Mouse (Mus musculus) MEL (cell line): Measurements from ENCODE around the gene Cfl2. TPM values are rescaled to one million over a fixed set of nuclear protein-coding genes. Genes with fewer than 3 reads are reported as not detected.

Source experiments
- DNase-seq: peaks from one replicate; pipeline ENCODE4 v3.0.0; 2011; ENCODE audit warnings: low read depth, low spot score
- H3K27ac ChIP-seq: 2 replicates; pipeline ENCODE4 v1.5.1; 2012; ENCODE audit warnings: low read depth, mild to moderate bottlenecking, control low read depth, low read length, moderate library complexity; ENCODE audit not compliant: control insufficient read depth
- H3K27me3 ChIP-seq, 2 experiments: fragments of 150-350 bp in 1 of 2; sonication (generic) in 1 of 2; 2 replicates each; pipeline ENCODE4 v1.6.1; 2012; ENCODE audit warnings: low read length in 2 of 2, mild to moderate bottlenecking in 2 of 2, improper control_type of control experiment in 1 of 2, moderate library complexity in 1 of 2; ENCODE audit not compliant: insufficient read depth in 2 of 2, control insufficient read depth in 1 of 2
- H3K36me3 ChIP-seq, 2 experiments: 2 replicates each; pipeline ENCODE4 v1.6.1; 2012 to 2014; ENCODE audit warnings: low read length in 2 of 2, improper control_type of control experiment in 1 of 2, inconsistent platforms in 1 of 2, mild to moderate bottlenecking in 1 of 2; ENCODE audit not compliant: insufficient read depth in 2 of 2, control insufficient read depth in 1 of 2
- H3K4me1 ChIP-seq, 2 experiments: fragments of 150-350 bp in 1 of 2; sonication (generic) in 1 of 2; 2 replicates each; pipeline ENCODE4 v1.6.1; 2012; ENCODE audit warnings: low read length in 2 of 2, improper control_type of control experiment in 1 of 2, mild to moderate bottlenecking in 1 of 2; ENCODE audit not compliant: insufficient read depth in 2 of 2, control insufficient read depth in 1 of 2
- H3K4me3 ChIP-seq, 2 experiments: fragments of 150-350 bp in 1 of 2; sonication (generic) in 1 of 2; 2 replicates each; pipeline ENCODE4 v1.5.1; 2012; ENCODE audit warnings: low read depth in 2 of 2, low read length in 2 of 2, mild to moderate bottlenecking in 2 of 2, moderate library complexity in 2 of 2, control low read depth in 1 of 2, improper control_type of control experiment in 1 of 2; ENCODE audit not compliant: control insufficient read depth in 1 of 2, insufficient read depth in 1 of 2
- H3K79me2 ChIP-seq: 2 replicates; pipeline ENCODE4 v1.6.1; 2012; ENCODE audit warnings: mild to moderate bottlenecking, low read length, moderate library complexity; ENCODE audit not compliant: control insufficient read depth, poor library complexity, insufficient read depth
- H3K9ac ChIP-seq: 2 replicates; pipeline ENCODE4 v1.6.1; 2012; ENCODE audit warnings: low read depth, mild to moderate bottlenecking, control low read depth, low read length, moderate library complexity; ENCODE audit not compliant: control insufficient read depth, poor library complexity, severe bottlenecking
- H3K9me3 ChIP-seq: fragments of 150-350 bp; sonication (generic); replicated peaks from 2 replicates; pipeline ENCODE4 v1.6.1; 2012; ENCODE audit warnings: mild to moderate bottlenecking, low read length, improper control_type of control experiment, moderate library complexity; ENCODE audit not compliant: insufficient read depth
- BHLHE40 ChIP-seq: IDR thresholded peaks from 2 replicates; pipeline ENCODE4 v1.6.1; 2012; ENCODE audit warnings: low read depth, mild to moderate bottlenecking, inconsistent platforms, low read length, improper control_type of control experiment, borderline replicate concordance
- CTCF ChIP-seq, 3 experiments: IDR thresholded peaks in 2 of 3; conservative IDR thresholded peaks in 1 of 3; 2 replicates each; pipeline ENCODE4 v1.5.1; 2011 to 2012; ENCODE audit warnings: low read length in 3 of 3, low read depth in 2 of 3, mild to moderate bottlenecking in 2 of 3, improper control_type of control experiment in 1 of 3, inconsistent platforms in 1 of 3, mixed read lengths in 1 of 3, moderate library complexity in 1 of 3; ENCODE audit not compliant: control insufficient read depth in 1 of 3, insufficient read depth in 1 of 3, poor library complexity in 1 of 3, severe bottlenecking in 1 of 3
- EP300 ChIP-seq, 2 experiments: IDR thresholded peaks; 2 replicates each; pipeline ENCODE4 v1.6.1; 2011; ENCODE audit warnings: improper control_type of control experiment in 2 of 2, low read length in 2 of 2, low read depth in 1 of 2, mild to moderate bottlenecking in 1 of 2
- GABPA ChIP-seq: IDR thresholded peaks from 2 replicates; pipeline ENCODE4 v1.6.1; 2012; ENCODE audit warnings: low read depth, mild to moderate bottlenecking, inconsistent platforms, low read length, improper control_type of control experiment, moderate library complexity
- GATA1 ChIP-seq: IDR thresholded peaks from 2 replicates; pipeline ENCODE4 v1.6.1; 2011; ENCODE audit warnings: low read depth, low read length, improper control_type of control experiment
- JUND ChIP-seq: IDR thresholded peaks from 2 replicates; pipeline ENCODE4 v1.6.1; 2011; ENCODE audit warnings: low read depth, mild to moderate bottlenecking, improper control_type of control experiment, low read length
- MEF2A ChIP-seq: IDR thresholded peaks from 2 replicates; pipeline ENCODE4 v1.6.1; 2014; ENCODE audit warnings: low read depth, mild to moderate bottlenecking, inconsistent platforms, low read length, improper control_type of control experiment; ENCODE audit not compliant: poor library complexity, insufficient replicate concordance, severe bottlenecking; ENCODE audit errors: extremely low read depth
- MYC ChIP-seq: IDR thresholded peaks from 2 replicates; pipeline ENCODE4 v1.6.1; 2011; ENCODE audit warnings: low read depth, mild to moderate bottlenecking, low read length, improper control_type of control experiment, moderate library complexity
- NRF1 ChIP-seq: IDR thresholded peaks from 2 replicates; pipeline ENCODE4 v1.6.1; 2014; ENCODE audit warnings: low read depth, mild to moderate bottlenecking, inconsistent platforms, low read length, improper control_type of control experiment, moderate library complexity; ENCODE audit not compliant: poor library complexity, insufficient read depth, severe bottlenecking
- RAD21 ChIP-seq: IDR thresholded peaks from 2 replicates; pipeline ENCODE4 v1.6.1; 2011; ENCODE audit warnings: mild to moderate bottlenecking, low read depth, low read length, improper control_type of control experiment
- RCOR1 ChIP-seq: IDR thresholded peaks from 2 replicates; pipeline ENCODE4 v1.6.1; 2012; ENCODE audit warnings: low read depth, mild to moderate bottlenecking, inconsistent platforms, low read length, improper control_type of control experiment
- SMC3 ChIP-seq: IDR thresholded peaks from 2 replicates; pipeline ENCODE4 v1.6.1; 2011; ENCODE audit warnings: low read depth, low read length, improper control_type of control experiment
- TAL1 ChIP-seq: IDR thresholded peaks from 2 replicates; pipeline ENCODE4 v1.6.1; 2012; ENCODE audit warnings: mild to moderate bottlenecking, inconsistent platforms, low read length, moderate library complexity, mixed read lengths
- TCF12 ChIP-seq: IDR thresholded peaks from 2 replicates; pipeline ENCODE4 v1.6.1; 2014; ENCODE audit warnings: low read depth, mild to moderate bottlenecking, inconsistent platforms, low read length, improper control_type of control experiment, moderate library complexity
- ZC3H11A ChIP-seq: IDR thresholded peaks from 2 replicates; pipeline ENCODE4 v1.6.1; 2012; ENCODE audit warnings: low read depth, mild to moderate bottlenecking, inconsistent platforms, low read length, improper control_type of control experiment
- ZKSCAN1 ChIP-seq: IDR thresholded peaks from 2 replicates; pipeline ENCODE4 v1.6.1; 2012; ENCODE audit warnings: low read depth, mild to moderate bottlenecking, inconsistent platforms, low read length, improper control_type of control experiment, moderate library complexity
- ZMIZ1 ChIP-seq: IDR thresholded peaks from 2 replicates; pipeline ENCODE4 v1.6.1; 2012; ENCODE audit warnings: low read depth, mild to moderate bottlenecking, inconsistent platforms, low read length, improper control_type of control experiment, moderate library complexity
- ZNF384 ChIP-seq: IDR thresholded peaks from 2 replicates; pipeline ENCODE4 v1.6.1; 2012; ENCODE audit warnings: low read depth, mild to moderate bottlenecking, inconsistent platforms, low read length, improper control_type of control experiment
- polyA plus RNA-seq, 2 experiments: library from polyadenylated mRNA; stranded (reverse) in 1 of 2; unstranded in 1 of 2; fragments of >175 nt in 1 of 2; fragments of >200 nt in 1 of 2; gene quantifications; 2 replicates each; pipeline versions ENCODE4 v1.2.1 to v1.2.4; 2012; ENCODE audit warnings: low replicate concordance in 2 of 2, low read depth in 1 of 2; ENCODE audit not compliant: insufficient read length in 2 of 2, insufficient read depth in 1 of 2, missing spikeins in 1 of 2
- total RNA-seq: library from RNA; depleted of rRNA; stranded (reverse); fragments of 300-350 nt; gene quantifications from 2 replicates; pipeline ENCODE4 v1.2.3, GENCODE M21; 2012

Cfl2 gene
- total and polyA plus RNA-seq, 3 experiments: 5.7 to 8.8 TPM; not detected in 1

GRCm38 (mm10) chr12:54879630-54880029 is 17.0 kb upstream of the Cfl2 start:
- DNase-seq: peak; percentile 84
- H3K9me3 ChIP-seq: no peaks in the 10 kb centered on the region
- H3K27me3 ChIP-seq: no peaks in the 10 kb centered on the region
- H3K79me2 ChIP-seq: no peaks in the 10 kb centered on the region
- TF ChIP-seq RCOR1 (no peak), GABPA (no peak), ZKSCAN1 (no peak), MYC (peak; percentile 31; the same call in 1 of the 2 replicates), CTCF (IDR thresholded peaks at IDR 0.05 in 2 of 3, conservative IDR thresholded peaks at IDR 0.05 in 1 of 3; ENCODE audit: control insufficient read depth in 1 of 3, insufficient read depth in 1 of 3, low read depth in 2 of 3, low read length in 3 of 3, poor library complexity in 1 of 3, severe bottlenecking in 1 of 3) (peak; percentile 24 to 61 (median 61)), NRF1 (no peak), ZNF384 (peak; percentile 16; the same call in 1 of the 2 replicates), SMC3 (peak; percentile 65), ZC3H11A (peak; percentile 30; the same call in 1 of the 2 replicates), RAD21 (peak; percentile 47)
- H3K36me3 ChIP-seq: peaks cover 0 to 4% of the 10 kb centered on the region in 2 experiments; a peak in 2 of 4 replicates
- no peak overlapping the region for H3K27ac ChIP-seq
- peak overlapping the region; percentile 28; the same call in 1 of the 2 replicates for H3K9ac ChIP-seq
- peaks cover 0 to 5% of the 10 kb centered on the region in 2 experiments; a peak in 2 of 4 replicates for H3K4me1 ChIP-seq
- peak overlapping the region; percentile 25 to 39 for H3K4me3 ChIP-seq

DNA sequence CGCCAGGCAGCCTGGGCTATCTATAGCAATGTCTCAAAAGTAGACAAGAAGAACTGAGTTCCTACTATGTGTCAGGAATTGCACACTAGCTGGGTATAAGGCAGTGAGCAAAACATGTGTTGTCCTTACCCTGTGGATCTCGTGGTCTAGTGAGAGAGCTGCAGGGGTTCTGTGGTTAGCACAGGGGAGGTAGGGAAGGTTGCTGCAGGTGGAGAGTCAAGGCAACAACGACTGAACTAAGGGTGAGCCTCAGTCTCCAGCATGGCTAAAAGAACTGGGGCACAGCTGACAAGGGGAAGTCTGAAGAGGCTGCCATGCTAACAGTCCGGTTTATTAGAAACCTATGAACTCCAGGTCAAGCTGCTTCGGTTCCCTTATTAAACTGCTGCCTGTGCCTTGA is 16.5 kb upstream of the Cfl2 start:
- Histone ChIP-seq H3K36me3 (peaks cover 0 to 4% of the 10 kb centered on the region in 2 experiments; a peak in 2 of 4 replicates), H3K27ac (no peak overlapping the region), H3K9me3 (no peaks in the 10 kb centered on the region), H3K9ac (peak overlapping the region; percentile 20; the same call in 1 of the 2 replicates), H3K4me3 (peak overlapping the region; percentile 25 to 39; a peak in 3 of 4 replicates), H3K4me1 (peaks cover 0 to 5% of the 10 kb centered on the region in 2 experiments; a peak in 2 of 4 replicates), H3K79me2 (no peaks in the 10 kb centered on the region), H3K27me3 (no peaks in the 10 kb centered on the region)
- TF ChIP-seq ZKSCAN1: 0 out of 2 replicates have a peak, but pooled peaks have one; percentile 35
- TF ChIP-seq TAL1: no peak
- DNase-seq: no peak

- Histone ChIP-seq H3K4me1 (peaks cover 0 to 5% of the 10 kb centered on the region in 2 experiments; a peak in 2 of 4 replicates), H3K9ac (no peak overlapping the region), H3K36me3 (peaks cover 0 to 4% of the 10 kb centered on the region in 2 experiments; a peak in 2 of 4 replicates)
- TF ChIP-seq BHLHE40 (no peak), ZMIZ1 (no peak), EP300 (IDR thresholded peaks at IDR 0.05; ENCODE audit: low read depth in 1 of 2, low read length in 2 of 2) (peak in 1 of 2 experiments; percentile 62; a peak in 1 of 4 replicates), RCOR1 (no peak), MEF2A (no peak), CTCF (IDR thresholded peaks at IDR 0.05 in 2 of 3, conservative IDR thresholded peaks at IDR 0.05 in 1 of 3; ENCODE audit: control insufficient read depth in 1 of 3, insufficient read depth in 1 of 3, low read depth in 2 of 3, low read length in 3 of 3, poor library complexity in 1 of 3, severe bottlenecking in 1 of 3) (no peak), TCF12 (no peak), GATA1 (peak; percentile 36; the same call in 1 of the 2 replicates), ZNF384 (no peak), JUND (no peak)
- TF ChIP-seq, all 39 proteins: peak for 2
- Histone ChIP-seq H3K79me2 (no peaks in the 10 kb centered on the region), H3K27ac (no peak overlapping the region), H3K27me3 (no peaks in the 10 kb centered on the region), H3K4me3 (no peak overlapping the region), H3K9me3 (no peaks in the 10 kb centered on the region)
- peak; percentile 64 for DNase-seq
Observed at GRCm38 (mm10) chr12:54877875-54878274, 15.2 kb upstream of the Cfl2 start.
